Mouse (Mus musculus): ENCODE measurements at regions not wholly inside any gene's neighbourhood (a gene's known extent, or its start where the extent isn't known, plus 50 kb on each side); places are given as distances from the start of the nearest gene placed in this dataset.

DNA sequence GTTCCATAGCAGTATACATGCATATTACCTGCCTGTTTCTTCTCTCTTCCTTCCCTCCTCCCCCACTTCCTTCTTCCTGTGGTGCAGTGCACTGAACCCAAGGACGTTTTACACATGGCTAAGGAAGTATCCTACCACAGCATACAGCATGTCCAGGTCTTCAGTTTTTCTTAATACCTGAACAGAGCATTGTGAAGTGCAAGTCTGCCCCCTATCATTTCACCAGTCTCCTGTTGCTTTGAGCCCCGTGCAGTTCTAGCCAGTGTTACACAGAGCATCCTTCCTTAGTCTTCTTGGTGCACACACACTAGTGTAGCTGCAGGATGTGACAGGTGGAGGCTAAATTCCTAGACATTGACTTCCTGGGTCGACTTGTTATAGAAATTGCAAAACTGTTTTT, 53.7 kb upstream of the Foxb1 start:
- no peak for DNase-seq (ENCODE audit: low spot score)

DNA sequence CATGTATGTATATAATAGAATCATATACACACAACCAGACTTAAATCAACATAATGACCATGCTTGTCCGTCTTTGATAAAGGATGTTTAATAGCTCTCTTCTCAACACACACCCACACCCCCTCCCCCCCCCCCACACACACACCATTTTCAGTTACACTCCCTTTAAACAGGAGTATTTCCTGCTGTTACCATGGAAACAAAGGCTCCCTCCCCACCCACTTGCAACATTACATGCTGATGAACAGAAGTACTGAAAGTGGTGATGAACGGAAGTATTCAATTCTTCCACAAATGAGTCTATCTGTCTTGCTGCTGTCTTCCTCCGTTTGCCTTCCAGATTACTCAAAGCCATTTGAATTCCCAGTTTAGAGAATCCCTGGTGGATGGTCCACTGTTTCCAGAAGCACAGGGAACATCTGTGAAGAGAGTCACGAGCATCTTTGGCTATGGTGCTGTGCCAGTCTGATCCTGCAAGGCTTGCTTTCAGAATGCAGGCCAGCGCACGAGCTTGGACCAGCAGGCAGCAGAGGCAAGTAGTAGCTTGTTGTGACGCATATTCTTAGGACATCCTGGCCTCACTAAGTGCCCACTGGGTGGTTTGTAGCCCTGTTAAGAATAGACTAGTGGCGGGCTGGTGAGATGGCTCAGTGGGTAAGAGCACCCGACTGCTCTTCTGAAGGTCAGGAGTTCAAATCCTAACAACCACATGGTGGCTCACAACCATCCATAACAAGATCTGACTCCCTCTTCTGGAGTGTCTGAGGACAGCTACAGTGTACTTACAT, 62.6 kb upstream of the Foxb1 start:
- DNase-seq (ENCODE audit: low spot score) = no peak

- DNase-seq (ENCODE audit: low spot score) = no peak
These were observed 67.7 kb upstream of the Foxb1 start for GRCm38 (mm10) chr9:69828428-69828827.

DNA sequence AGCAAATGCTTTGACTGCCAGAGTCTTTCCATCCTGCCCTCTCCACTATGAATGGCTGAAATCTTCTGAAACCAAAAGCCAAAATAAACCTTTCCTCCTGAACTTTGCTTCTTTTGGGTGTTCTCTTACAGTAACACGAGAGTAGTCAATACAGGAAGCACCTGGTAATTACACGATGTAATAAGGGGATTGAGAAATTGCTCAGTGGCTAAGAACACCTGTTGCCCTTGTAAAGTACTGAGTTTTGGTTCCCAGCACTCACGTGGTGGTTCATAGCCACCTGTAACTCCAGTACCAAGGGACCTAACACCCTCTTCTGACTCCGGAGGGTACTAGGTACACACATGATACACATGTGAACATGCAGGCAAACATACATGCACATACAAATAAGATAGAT, 74.7 kb upstream of the Foxb1 start:
- DNase-seq (ENCODE audit: low spot score) = no peak

DNA sequence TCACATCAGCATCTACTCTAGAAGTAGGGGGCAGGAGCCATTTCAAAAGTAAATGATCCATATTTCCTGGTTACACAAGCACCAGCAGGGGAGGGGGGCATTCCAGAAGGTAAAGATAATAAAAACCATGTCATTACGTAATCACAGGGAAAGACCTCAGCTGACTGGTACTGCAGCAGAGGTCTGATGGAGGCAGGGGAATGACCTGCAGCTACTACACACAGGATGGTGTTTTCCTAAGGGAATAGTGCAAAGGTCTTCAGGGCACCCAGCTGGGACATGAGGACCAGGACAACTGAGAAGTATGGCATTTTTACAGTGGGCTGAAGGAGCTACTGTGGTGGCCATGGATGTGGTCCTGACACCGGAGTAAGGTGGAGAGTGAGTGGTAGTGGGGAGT, 78.5 kb upstream of the Foxb1 start:
- peak; percentile 10 for DNase-seq (ENCODE audit: low spot score)

DNA sequence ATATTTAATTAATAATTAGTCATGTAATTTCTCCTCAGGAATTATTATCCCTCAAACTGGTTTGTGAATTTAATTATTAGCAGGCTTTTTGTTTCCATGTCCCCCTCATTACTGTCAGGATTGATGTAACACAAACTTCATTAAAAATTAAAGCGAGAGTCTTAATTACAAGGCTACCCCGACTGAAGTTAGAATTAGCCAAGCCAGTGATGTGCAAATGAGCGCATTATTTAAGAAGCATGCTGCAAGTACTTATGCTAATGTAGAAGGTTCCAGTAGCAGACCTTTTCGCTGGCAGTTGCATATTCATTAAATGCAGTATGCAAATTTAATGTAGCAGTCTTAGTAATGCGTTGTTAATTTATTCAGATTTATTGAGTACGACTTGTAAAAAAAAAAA, 84.0 kb upstream of the Foxb1 start:
- DNase-seq (ENCODE audit: low spot score) = no peak

DNA sequence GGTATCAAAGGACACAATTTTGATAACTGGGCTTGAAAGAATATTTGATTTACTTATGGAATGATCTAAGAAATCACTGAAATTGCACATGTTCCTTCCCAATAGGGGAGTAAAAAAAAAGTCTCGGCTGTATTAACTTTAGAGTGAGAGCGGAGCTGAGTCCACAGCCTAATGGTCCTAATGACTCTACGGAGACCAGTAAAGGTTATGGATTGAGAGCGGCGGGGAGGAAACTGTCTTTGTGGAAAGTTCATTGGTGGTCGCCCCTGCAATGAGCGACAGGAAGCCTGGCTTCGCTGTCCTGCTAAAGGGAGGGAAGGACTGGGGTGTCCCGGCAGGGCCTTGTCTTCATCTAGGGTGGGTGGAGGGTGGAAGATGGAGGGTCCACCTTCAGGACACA, 84.5 kb upstream of the Foxb1 start:
- DNase-seq (ENCODE audit: low spot score) = no peak

- peak; percentile 77 for DNase-seq (ENCODE audit: low spot score)
These were observed 95.9 kb upstream of the Foxb1 start for GRCm38 (mm10) chr9:69856621-69857020.

- DNase-seq (ENCODE audit: low spot score) = no peak
These were observed 97.9 kb upstream of the Foxb1 start for GRCm38 (mm10) chr9:69858619-69859018.

- DNase-seq (ENCODE audit: low spot score) = no peak
These were observed 109.4 kb upstream of the Foxb1 start for GRCm38 (mm10) chr9:69870182-69870581.

GRCm38 (mm10) chr9:69886351-69886750, 102.9 kb upstream of the Bnip2 start:
- DNase-seq (ENCODE audit: low spot score) = no peak

DNA sequence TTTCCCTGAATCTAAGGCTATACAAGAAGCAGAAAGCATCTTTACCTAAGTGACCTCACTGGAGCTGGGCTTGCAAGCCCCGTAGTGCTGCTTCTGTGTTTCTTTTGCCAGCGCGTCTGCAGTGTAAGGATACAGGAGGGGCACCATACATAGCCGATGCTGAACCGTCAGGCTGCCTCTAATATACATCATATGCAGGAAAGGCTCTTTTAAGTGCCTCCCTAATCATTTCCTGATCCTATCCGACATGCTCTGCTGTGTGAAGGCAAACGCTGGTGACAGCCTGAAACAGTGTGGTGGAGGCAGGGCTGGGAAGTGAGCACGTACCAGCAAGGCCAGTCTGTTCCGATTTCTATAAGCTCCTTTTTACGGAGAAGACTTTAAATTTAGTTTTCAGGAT, 91.2 kb upstream of the Bnip2 start:
- no peak for DNase-seq (ENCODE audit: low spot score)

- peak; percentile 76 for DNase-seq (ENCODE audit: low spot score)
These were observed 89.9 kb upstream of the Bnip2 start for GRCm38 (mm10) chr9:69899371-69899770.

DNA sequence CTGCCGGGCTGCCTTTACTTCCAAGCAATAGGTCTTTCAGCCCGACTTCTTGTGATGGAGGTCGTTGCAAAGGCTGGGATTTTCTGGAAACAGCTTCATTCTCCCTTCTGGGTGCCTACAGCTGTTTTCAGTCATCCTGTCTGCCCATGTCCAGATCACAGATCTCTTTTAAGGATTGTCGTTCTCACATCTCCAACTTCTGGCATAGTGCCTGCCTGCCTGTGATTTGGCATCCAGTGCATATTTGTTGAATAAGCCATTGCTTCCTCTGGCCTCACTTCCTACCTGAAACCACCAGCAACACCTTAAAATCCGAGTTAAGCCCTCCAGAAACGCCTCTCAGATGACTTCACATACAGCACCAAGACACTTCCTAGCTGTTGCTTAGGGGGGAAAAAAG, 88.4 kb upstream of the Bnip2 start:
- no peak for DNase-seq (ENCODE audit: low spot score)

DNA sequence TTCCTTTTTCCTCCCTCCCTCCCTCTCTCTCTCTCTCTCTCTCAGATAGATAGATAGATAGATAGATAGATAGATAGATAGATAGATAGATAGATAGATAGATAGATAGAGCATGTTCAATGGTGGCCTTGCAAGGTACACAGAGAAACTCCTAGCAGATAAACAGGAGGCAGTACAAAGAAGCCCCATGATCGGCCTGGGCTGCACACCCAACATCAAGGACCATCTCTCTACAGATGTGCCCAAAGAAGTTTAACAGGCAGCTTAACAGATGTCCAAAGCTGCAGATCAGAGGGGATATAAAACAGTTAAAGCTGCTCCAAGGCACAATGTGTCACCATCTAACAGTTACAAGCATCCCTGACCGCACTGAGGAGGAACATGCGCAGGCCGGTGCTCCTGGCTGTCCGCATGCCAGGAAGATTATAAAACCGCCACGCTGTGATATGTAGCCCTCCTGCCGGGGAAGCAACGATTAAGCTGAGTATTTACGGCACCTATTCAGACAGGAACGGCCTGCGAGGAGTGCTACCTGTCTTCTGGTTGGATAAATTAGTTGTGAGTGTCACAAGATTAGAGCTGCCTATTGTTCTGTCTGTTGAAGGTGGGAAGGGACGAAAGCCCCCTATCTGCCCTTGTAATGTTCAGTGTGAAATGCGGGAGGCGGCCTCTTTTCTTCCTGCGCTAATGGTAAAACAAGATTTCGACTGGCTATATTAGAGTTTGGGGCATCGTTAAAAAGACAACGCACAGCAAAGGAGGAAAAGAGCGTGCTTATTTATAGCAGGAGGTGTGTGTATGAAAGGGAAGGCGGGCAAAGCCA, 81.9 kb upstream of the Bnip2 start:
- DNase-seq (ENCODE audit: low spot score) = peak; percentile 36

GRCm38 (mm10) chr9:69910621-69911020, 78.6 kb upstream of the Bnip2 start:
- no peak for DNase-seq (ENCODE audit: low spot score)

DNA sequence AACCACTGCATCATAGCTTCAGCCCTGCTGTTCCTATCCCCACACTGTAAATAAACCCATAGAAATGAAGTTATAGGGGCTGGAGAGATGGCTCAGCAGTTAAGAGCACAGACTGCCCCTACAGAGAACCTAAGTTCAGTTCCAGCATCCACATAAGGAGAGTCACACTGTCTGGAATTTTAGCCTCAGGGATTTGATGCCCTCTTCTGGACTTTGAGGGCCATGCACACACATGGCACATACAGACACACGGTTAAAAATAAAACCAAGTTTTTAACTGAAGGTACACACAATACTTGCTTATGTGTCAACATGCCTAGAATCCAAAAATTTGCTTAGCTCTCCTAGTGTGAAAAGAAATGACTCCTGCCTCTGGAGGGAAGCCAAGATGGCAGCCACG, 61.1 kb upstream of the Bnip2 start:
- no peak for DNase-seq (ENCODE audit: low spot score)

DNA sequence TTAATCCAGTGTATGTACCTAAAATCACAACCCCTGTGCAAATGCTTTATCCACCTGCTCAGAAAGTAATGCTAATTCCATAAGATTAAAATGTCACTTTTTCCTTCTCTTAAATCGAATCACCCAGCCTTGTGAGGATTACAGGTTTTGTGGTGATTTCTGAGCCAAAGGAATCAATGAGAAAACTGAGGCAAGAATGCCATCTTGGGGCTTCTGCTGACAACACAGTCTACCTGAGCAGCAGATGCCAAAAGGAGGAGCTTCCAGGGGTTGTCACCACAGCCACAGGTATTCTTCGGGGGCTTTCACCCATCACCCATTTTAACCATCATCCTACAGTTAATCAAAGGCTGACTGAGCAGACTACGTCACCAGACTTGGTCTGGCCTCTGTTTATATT, 51.4 kb upstream of the Bnip2 start:
- no peak for DNase-seq (ENCODE audit: low spot score)
